Mouse (Mus musculus): ENCODE data around the gene Atp1b3.
"Not testable (repeated sequence)": the region's sequence is repeated elsewhere in the genome, so short reads cannot be mapped to it uniquely, and the experiment has no call there.

Gene Atp1b3

GRCm38 (mm10) chr9:96364141-96364838 lies at the start of gene Atp1b3:
Gene Atp1b3 (minus strand): TSS chr9:96364442.
- peak; percentile 95 for DNase-seq (ENCODE audit: extremely low read depth, insufficient read length, low spot score)

GRCm38 (mm10) chr9:96412821-96413405 lies 48.7 kb upstream of the Atp1b3 start:
- DNase-seq (ENCODE audit: extremely low read depth, insufficient read length, low spot score) = no peak

GRCm38 (mm10) chr9:96404312-96404711 lies 40.1 kb upstream of the Atp1b3 start:
- DNase-seq (ENCODE audit: extremely low read depth, insufficient read length, low spot score) = no peak

GRCm38 (mm10) chr9:96399916-96400315 lies 35.7 kb upstream of the Atp1b3 start:
- DNase-seq (ENCODE audit: extremely low read depth, insufficient read length, low spot score) = not testable (repeated sequence)

GRCm38 (mm10) chr9:96399425-96399878 lies 35.2 kb upstream of the Atp1b3 start:
- no peak for DNase-seq (ENCODE audit: extremely low read depth, insufficient read length, low spot score)

GRCm38 (mm10) chr9:96398614-96399013 lies 34.4 kb upstream of the Atp1b3 start:
- DNase-seq (ENCODE audit: extremely low read depth, insufficient read length, low spot score) = no peak

GRCm38 (mm10) chr9:96398165-96398564 lies 33.9 kb upstream of the Atp1b3 start:
- no peak for DNase-seq (ENCODE audit: extremely low read depth, insufficient read length, low spot score)

- no peak for DNase-seq (ENCODE audit: extremely low read depth, insufficient read length, low spot score)
Measured at GRCm38 (mm10) chr9:96394910-96395690, 30.9 kb upstream of the Atp1b3 start.

GRCm38 (mm10) chr9:96393731-96394235 lies 29.5 kb upstream of the Atp1b3 start:
- DNase-seq (ENCODE audit: extremely low read depth, insufficient read length, low spot score) = no peak

- no peak for DNase-seq (ENCODE audit: extremely low read depth, insufficient read length, low spot score)
Measured at GRCm38 (mm10) chr9:96393112-96393511, 28.9 kb upstream of the Atp1b3 start.

GRCm38 (mm10) chr9:96391921-96392320 lies 27.7 kb upstream of the Atp1b3 start:
- DNase-seq (ENCODE audit: extremely low read depth, insufficient read length, low spot score) = no peak

GRCm38 (mm10) chr9:96383714-96384487 lies 19.7 kb upstream of the Atp1b3 start:
- no peak for DNase-seq (ENCODE audit: extremely low read depth, insufficient read length, low spot score)

- no peak for DNase-seq (ENCODE audit: extremely low read depth, insufficient read length, low spot score)
Measured at GRCm38 (mm10) chr9:96382756-96383155, 18.5 kb upstream of the Atp1b3 start.

GRCm38 (mm10) chr9:96381393-96381792 lies 17.2 kb upstream of the Atp1b3 start:
- peak; percentile 60 for DNase-seq (ENCODE audit: extremely low read depth, insufficient read length, low spot score)

GRCm38 (mm10) chr9:96379551-96379950 lies 15.3 kb upstream of the Atp1b3 start:
- DNase-seq (ENCODE audit: extremely low read depth, insufficient read length, low spot score) = no peak

GRCm38 (mm10) chr9:96378747-96379146 lies 14.5 kb upstream of the Atp1b3 start:
- DNase-seq (ENCODE audit: extremely low read depth, insufficient read length, low spot score) = no peak

- DNase-seq (ENCODE audit: extremely low read depth, insufficient read length, low spot score) = no peak
Measured at GRCm38 (mm10) chr9:96377096-96377495, 12.9 kb upstream of the Atp1b3 start.

- DNase-seq (ENCODE audit: extremely low read depth, insufficient read length, low spot score) = no peak
Measured at GRCm38 (mm10) chr9:96375819-96376218, 11.6 kb upstream of the Atp1b3 start.

GRCm38 (mm10) chr9:96371075-96371474 lies 6.8 kb upstream of the Atp1b3 start:
- no peak for DNase-seq (ENCODE audit: extremely low read depth, insufficient read length, low spot score)

GRCm38 (mm10) chr9:96369654-96370384 lies 5.6 kb upstream of the Atp1b3 start:
- no peak for DNase-seq (ENCODE audit: extremely low read depth, insufficient read length, low spot score)
